Mouse (Mus musculus): Measurements from ENCODE around the gene Myh14.

DNA sequence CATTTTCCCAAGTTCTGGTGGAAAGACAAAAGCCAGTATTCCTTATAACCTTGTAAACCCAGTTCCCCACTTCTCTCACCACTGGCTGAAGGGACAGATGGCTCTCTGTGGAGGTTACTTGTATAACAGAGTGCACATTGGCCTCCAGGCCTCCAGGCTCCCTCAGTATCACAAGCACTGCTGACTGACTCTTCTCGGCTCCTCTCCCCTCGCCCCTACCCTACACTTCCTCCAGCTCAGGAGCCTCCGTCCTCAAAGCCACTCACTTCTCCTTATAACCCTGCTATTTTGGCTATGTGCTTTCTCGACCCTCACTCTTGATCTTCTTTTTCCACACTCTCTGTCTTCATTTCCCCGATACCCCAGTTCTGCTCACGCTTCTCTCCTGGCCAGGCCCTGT, 105.2 kb downstream of the Myh14 start:
- TF ChIP-seq CTCF (IDR thresholded peaks at IDR 0.05; ENCODE audit: low read depth) (no peak), EP300 (IDR thresholded peaks at IDR 0.05; ENCODE audit: low read depth) (no peak)

Data from heart, postnatal 0 days (tissue).